Mouse (Mus musculus) embryonic fibroblast, embryonic 13.5 days (primary cell): ENCODE data around the gene Olfr642. TPM values are rescaled to one million over a fixed set of nuclear protein-coding genes. Genes with fewer than 3 reads are reported as not detected.

Source experiments
- H3K27ac ChIP-seq: 2 replicates; pipeline ENCODE4 v1.5.1; 2012; ENCODE audit warnings: low read length, control low read depth, inconsistent platforms; ENCODE audit not compliant: insufficient read depth
- H3K4me1 ChIP-seq: 2 replicates; pipeline ENCODE4 v1.6.1; 2011; ENCODE audit warnings: low read length; ENCODE audit not compliant: control insufficient read depth, insufficient read depth
- H3K4me3 ChIP-seq: 2 replicates; pipeline ENCODE4 v1.5.1; 2011; ENCODE audit warnings: mild to moderate bottlenecking, control low read depth, low read length; ENCODE audit not compliant: insufficient read depth
- CTCF ChIP-seq: IDR thresholded peaks from 2 replicates; pipeline ENCODE4 v1.5.1; 2011; ENCODE audit warnings: mild to moderate bottlenecking, control low read depth, low read length, moderate library complexity, borderline replicate concordance; ENCODE audit not compliant: insufficient read depth
- POLR2A ChIP-seq: IDR thresholded peaks from 2 replicates; pipeline ENCODE4 v1.6.1; 2011; ENCODE audit warnings: low read depth, mild to moderate bottlenecking, control low read depth, low read length, moderate library complexity
- polyA plus RNA-seq: library from polyadenylated mRNA; stranded (reverse); fragments of >200 nt; gene quantifications from 2 replicates; pipeline ENCODE4 v1.2.4, GENCODE M21; 2011; ENCODE audit warnings: low read depth; ENCODE audit not compliant: missing spikeins, insufficient read length

Olfr642 gene
- polyA plus RNA-seq, 1 experiment: not detected

DNA sequence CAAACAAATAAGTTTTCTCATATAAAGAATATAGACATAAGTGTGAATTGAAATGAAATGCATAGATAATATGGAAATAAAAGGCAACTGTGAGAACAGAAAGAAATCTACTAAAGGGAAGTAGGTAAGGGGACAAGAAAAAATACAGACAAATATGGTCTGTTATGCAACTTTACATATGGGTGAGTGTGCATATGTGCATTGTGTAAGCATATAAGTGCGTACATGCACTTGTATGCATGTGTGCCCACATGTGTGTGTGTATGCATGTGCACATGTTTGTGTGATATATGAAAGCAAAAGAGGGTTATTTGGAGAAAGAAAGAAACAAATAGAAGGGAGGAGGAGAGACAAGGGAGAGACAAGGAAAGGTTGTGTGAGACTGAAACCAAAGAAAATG lies 33.5 kb downstream of the Olfr642 start:
- H3K4me3 ChIP-seq: no peak overlapping the region
- no peak overlapping the region for H3K27ac ChIP-seq
- TF ChIP-seq CTCF (no peak), POLR2A (no peak)
- H3K4me1 ChIP-seq: no peaks in the 10 kb centered on the region

GRCm38 (mm10) chr7:104017203-104017602 lies 35.3 kb downstream of the Olfr642 start, which contains the start of gene Olfr639:
Gene Olfr639 (minus strand): TSS chr7:104017303.
- no peak for TF ChIP-seq POLR2A
- no peak for TF ChIP-seq CTCF
- Histone ChIP-seq H3K4me3 (no peak within 1 kb of the TSS), H3K4me1 (no peaks in the 10 kb centered on the region), H3K27ac (no peak within 1 kb of the TSS)

GRCm38 (mm10) chr7:103999124-103999523 lies 53.3 kb downstream of the Olfr642 start:
- Histone ChIP-seq H3K27ac (no peak overlapping the region), H3K4me3 (no peak overlapping the region), H3K4me1 (no peaks in the 10 kb centered on the region)
- TF ChIP-seq POLR2A (no peak), CTCF (no peak)

- Histone ChIP-seq H3K4me1 (no peaks in the 10 kb centered on the region), H3K27ac (no peak within 1 kb of the TSS), H3K4me3 (no peak within 1 kb of the TSS)
- TF ChIP-seq POLR2A: no peak
- no peak for TF ChIP-seq CTCF
These were observed 54.0 kb downstream of the Olfr642 start, which contains the start of gene Olfr638 for GRCm38 (mm10) chr7:103998446-103998845. Gene Olfr638 (plus strand): TSS chr7:103998746.

Other genes with a start within 250 kb of the Olfr642 start
- not detected in 2 replicates for gene Hbb-bt, start 238.7 kb downstream of the Olfr642 start, polyA plus RNA-seq
- gene Hbb-bs, start 224.6 kb downstream of the Olfr642 start, polyA plus RNA-seq: not detected in 2 replicates
- not detected in 2 replicates for gene Hbb-bh2, start 212.1 kb downstream of the Olfr642 start, polyA plus RNA-seq
- not detected in 2 replicates for gene Hbb-bh1, start 209.5 kb downstream of the Olfr642 start, polyA plus RNA-seq
- gene Hbb-y, start 199.4 kb downstream of the Olfr642 start, polyA plus RNA-seq: not detected in 2 replicates
- not detected in 2 replicates for gene Olfr66, start 166.4 kb downstream of the Olfr642 start, polyA plus RNA-seq
- not detected in 2 replicates for gene Olfr64, start 158.2 kb downstream of the Olfr642 start, polyA plus RNA-seq
- gene Olfr65, start 149.2 kb downstream of the Olfr642 start, polyA plus RNA-seq: not detected in 2 replicates
- not detected in 2 replicates for gene Olfr631, start 123.8 kb downstream of the Olfr642 start, polyA plus RNA-seq
- gene Olfr632, start 118.3 kb downstream of the Olfr642 start, polyA plus RNA-seq: not detected in 2 replicates
- not detected in 2 replicates for gene Olfr633, start 108.2 kb downstream of the Olfr642 start, polyA plus RNA-seq
- gene Olfr635, start 81.5 kb downstream of the Olfr642 start, polyA plus RNA-seq: not detected in 2 replicates
- gene Olfr638, start 53.9 kb downstream of the Olfr642 start, polyA plus RNA-seq: not detected in 2 replicates
- not detected in 2 replicates for gene Olfr639, start 35.4 kb downstream of the Olfr642 start, polyA plus RNA-seq
- not detected in 2 replicates for gene Olfr640, start 27.1 kb downstream of the Olfr642 start, polyA plus RNA-seq
- gene Olfr641, start 17.2 kb downstream of the Olfr642 start, polyA plus RNA-seq: not detected in 2 replicates
- gene 4930516K23Rik, start 8.8 kb upstream of the Olfr642 start, polyA plus RNA-seq: not detected in 2 replicates
- gene Olfr644, start 19.2 kb upstream of the Olfr642 start, polyA plus RNA-seq: not detected in 2 replicates
- gene Olfr645, start 32.8 kb upstream of the Olfr642 start, polyA plus RNA-seq: not detected in 2 replicates
- not detected in 2 replicates for gene Olfr646, start 52.2 kb upstream of the Olfr642 start, polyA plus RNA-seq
- gene Ubqln5, start 77.2 kb upstream of the Olfr642 start, polyA plus RNA-seq: not detected in 2 replicates
- not detected in 2 replicates for gene Olfr643, start 84.7 kb upstream of the Olfr642 start, polyA plus RNA-seq
- not detected in 2 replicates for gene Ubqln3, start 90.6 kb upstream of the Olfr642 start, polyA plus RNA-seq
- not detected in 2 replicates for gene Ubqlnl, start 97.9 kb upstream of the Olfr642 start, polyA plus RNA-seq
- gene Olfm5, start 112.2 kb upstream of the Olfr642 start, polyA plus RNA-seq: not detected in 2 replicates
- not detected in 2 replicates for gene Olfr648, start 130.7 kb upstream of the Olfr642 start, polyA plus RNA-seq
- not detected in 2 replicates for gene Olfr649, start 143.3 kb upstream of the Olfr642 start, polyA plus RNA-seq
- gene Trim6, start 166.1 kb upstream of the Olfr642 start, polyA plus RNA-seq: 0.67 and 1.4 TPM in 2 replicates
- 4.9 and 5.8 TPM in 2 replicates for gene Trim34a, start 191.8 kb upstream of the Olfr642 start, polyA plus RNA-seq
- 2.1 and 2.4 TPM in 2 replicates for gene Trim5, start 235.4 kb upstream of the Olfr642 start, polyA plus RNA-seq